Mouse (Mus musculus) cerebellum, postnatal 4 days (tissue): ENCODE measurements at regions not wholly inside any gene's neighbourhood (a gene's known extent, or its start where the extent isn't known, plus 50 kb on each side); places are given as distances from the start of the nearest gene placed in this dataset.

Experiments
- DNase-seq, 2 experiments: peaks; one replicate each; pipeline ENCODE4 v3.0.0; 2022; ENCODE audit warnings: low spot score in 2 of 2, mixed read lengths in 1 of 2

DNA sequence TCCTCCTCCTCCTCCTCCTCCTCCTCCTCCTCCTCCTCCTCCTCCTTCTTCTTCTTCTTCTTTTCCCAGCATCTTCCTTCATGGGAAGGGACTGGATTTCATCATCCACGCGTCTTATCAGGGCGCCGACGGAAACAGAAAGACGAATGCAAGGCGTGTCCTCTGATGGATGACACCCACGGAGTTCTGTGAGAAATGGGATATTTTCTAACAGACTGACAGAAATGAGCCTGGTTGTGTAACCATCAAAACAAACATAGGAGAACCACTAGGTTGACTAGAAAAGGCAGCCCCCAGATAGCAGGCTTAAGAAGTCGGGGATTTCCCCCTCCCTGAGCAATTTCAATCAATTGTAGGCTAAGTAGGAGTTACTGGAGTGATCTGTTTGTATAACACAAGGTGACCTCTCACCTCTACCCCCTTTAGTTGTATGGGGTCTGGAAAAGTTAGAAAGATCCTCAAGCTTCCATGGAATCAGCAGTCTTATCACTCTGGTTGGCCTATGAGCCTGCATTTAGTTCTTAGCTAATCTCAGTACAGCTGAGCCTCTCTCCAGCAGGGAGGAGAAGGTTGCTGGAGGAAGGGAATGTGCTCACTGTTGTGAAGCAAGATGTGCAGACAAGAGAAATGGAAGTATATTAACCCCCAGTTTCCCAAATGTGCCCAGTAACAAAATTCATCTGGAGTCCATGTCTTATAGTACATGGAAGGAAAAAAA, 260.0 kb upstream of the Lyplal1 start:
- no peak for DNase-seq

DNA sequence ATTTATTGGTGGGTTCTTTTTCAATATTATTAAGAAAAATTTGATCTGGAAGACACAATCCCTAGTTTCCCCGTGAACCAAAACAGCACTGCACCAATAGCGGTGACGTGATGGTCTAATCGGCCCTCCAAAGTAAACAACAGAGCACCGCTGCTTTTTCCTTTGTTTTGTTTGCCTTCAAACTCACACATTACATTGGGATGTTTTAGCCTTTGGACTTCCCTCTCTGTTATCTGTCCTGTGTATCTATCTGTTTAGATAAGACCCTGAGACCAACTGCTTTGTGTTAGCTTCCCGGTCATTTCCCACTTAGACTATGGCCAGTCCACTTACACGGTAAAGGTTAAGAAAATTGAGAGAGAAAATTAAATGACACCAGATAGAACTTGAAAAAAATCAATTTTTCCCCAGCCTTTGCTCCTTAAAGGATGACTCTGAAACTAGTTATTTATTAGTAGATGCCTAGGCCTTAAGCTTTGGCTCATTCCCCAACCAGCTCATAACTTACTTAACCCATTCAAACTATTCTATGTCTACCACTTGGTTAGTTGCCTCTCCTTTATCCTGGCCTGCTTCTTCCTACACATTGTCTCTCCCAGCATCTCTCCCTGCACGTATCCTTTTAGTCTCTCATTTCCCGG, 257.0 kb upstream of the Lyplal1 start:
- no peak for DNase-seq

DNA sequence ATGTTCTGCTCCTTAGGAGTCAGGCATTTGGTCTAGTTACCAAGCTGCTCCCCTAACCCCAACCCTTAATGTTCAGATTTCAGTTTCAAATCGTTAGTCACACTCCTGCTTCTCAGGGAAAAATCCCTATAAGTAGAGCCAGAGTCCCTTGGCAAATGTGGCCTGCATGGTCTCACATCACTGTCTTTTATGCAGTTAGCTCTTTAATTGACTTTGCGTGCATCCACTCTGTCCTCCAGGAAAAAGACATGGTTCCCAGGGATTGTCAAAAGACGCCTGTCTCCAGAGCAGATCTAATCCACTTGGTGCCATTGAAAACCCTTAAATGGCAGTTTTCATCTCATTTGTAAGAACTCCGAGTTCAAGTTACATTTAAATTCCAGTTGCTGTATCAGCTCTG, 256.3 kb upstream of the Lyplal1 start:
- no peak for DNase-seq

DNA sequence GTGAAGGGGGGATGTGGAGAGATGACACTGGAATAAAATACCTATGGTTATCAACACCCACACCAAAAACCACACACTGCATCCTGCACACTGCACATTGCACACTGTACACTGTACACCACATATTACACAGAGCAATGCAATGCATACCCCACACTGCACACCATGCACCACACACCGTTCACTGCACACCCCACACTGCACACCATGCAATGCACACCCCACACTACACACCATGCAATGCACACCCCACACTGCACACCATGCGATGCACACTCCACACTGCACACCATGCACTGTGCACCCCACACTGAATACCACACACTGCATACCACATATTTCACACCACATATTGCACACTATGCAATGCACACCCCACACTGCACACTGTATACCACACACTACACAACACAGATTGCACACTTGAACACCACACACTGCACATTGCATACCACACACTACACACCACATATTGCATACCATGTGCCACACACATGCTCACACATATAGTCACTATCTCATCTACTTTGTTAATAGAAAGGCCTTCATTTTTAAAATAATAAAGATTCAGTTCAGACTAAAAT, 255.8 kb upstream of the Lyplal1 start:
- no peak for DNase-seq

DNA sequence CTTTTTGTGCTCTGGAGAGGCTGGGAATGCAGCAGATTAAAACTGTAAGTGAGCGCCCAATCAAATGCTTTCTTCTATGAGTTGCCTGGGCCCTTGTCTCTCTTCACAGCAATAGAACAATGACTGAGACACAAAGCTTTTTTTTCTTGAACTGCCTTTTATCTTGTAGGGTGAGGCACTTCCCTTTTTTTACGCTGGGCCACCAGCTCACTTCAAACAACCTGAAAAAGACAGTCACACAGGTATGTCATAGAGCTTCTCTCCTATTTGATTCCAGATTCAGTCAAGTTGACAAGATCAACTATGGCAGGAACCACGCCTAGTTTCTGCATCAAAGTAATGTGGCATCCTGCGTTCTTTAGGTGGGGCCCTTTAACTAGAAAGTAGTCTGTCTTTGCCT, 246.2 kb upstream of the Lyplal1 start:
- DNase-seq, result no peak

DNA sequence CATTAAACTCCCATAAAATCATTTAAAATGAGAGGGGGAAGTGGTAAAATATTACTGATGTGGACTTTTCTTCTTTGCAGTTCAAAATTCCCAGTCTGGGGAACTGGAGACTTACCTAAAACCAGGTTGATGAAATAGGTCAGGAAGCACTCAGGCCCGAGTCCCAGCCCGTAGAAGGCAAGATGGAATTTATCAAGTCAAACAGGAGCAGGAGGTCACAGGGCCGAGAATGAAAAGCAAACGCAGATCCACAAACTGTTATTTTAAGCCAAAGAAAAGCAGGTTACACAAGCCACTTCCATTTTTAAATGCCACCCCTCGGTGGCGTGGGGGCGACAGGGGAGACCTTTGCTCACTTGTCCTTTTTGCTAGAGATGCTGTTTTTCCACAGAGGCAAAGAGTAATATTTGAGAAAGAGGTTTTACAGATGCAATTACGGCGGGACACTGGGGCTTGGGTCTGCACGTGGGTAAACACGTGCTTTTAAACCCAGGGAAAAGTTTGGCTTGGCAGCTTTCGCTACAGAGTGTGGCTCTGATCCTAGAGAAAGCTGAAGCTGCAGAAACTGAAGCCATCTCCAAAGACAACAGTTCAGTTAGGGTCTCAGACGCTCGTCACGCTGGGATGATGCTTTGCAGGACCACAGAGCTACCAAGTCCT, 241.0 kb upstream of the Lyplal1 start:
- no peak for DNase-seq

DNA sequence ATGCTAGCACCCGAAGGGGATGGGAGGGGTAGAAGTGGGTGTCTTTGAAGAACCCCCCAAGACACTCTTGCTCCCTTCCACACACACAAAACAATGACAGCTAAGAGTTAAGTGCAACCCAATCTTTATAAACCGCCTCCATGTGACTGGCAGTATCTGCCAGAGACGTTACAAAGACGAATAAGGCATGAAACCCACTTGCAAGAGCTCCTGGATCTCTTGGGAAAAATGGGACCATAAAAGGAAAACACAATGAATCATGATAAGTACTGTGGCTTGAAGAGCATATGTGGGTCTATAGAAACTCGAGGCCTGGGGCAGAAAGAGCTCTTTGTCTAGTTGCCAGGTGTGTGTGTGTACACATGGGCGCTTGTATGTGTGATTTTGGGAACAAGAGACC, 237.6 kb upstream of the Lyplal1 start:
- DNase-seq, result no peak

DNA sequence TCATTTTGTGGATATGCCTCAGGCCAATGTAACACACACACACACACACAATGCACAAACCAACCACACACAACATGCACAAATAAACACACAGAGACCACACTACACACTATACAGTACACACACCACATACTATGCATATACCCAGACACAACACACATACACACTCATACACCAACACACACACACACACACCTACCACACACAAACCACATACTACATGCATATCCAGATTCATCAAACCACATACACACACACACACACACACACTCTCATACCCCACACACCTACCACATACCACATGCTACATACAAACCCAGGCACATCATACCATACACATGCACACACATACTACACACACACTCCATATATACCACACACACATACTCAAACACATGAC, 237.0 kb upstream of the Lyplal1 start:
- no peak for DNase-seq

DNA sequence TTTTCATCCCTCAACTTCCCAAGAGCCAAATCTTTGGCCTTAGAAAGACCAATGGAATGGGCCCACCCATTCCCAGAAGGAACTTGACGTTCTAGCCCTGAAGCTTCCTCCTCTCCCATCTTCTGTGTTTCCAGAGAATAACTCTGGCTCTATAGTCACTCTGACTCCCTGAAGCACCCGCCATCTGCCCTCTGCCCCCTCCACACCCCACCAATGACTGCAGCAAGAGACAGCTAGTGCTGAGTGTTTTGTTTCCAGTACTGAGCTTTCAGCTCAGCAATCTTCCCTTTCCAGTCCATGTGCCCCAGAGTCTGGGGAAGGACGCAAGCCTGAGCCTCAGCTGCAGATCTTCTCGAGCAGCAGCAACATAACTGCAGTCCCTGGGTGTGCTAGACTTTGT, 233.3 kb upstream of the Lyplal1 start:
- no peak for DNase-seq

DNA sequence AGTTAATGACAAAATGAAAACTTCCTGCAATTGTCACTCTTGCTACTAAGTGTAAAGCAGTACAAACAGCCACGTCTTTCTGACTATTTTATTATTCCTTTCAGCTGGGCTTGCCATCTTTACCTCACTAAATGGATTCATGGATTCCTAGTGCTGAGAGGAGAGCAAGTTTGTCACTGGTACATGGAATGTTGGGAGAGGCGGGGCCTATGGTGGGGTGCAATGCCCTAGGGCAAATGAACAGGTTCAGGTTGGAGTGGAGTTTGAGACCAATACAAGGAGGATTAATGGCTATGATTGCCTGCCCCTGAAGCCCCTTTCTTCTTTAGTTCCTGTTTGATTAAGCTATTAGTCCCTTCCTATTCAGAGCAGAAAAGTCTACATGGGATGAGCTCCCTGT, 232.9 kb upstream of the Lyplal1 start:
- DNase-seq, result no peak

DNA sequence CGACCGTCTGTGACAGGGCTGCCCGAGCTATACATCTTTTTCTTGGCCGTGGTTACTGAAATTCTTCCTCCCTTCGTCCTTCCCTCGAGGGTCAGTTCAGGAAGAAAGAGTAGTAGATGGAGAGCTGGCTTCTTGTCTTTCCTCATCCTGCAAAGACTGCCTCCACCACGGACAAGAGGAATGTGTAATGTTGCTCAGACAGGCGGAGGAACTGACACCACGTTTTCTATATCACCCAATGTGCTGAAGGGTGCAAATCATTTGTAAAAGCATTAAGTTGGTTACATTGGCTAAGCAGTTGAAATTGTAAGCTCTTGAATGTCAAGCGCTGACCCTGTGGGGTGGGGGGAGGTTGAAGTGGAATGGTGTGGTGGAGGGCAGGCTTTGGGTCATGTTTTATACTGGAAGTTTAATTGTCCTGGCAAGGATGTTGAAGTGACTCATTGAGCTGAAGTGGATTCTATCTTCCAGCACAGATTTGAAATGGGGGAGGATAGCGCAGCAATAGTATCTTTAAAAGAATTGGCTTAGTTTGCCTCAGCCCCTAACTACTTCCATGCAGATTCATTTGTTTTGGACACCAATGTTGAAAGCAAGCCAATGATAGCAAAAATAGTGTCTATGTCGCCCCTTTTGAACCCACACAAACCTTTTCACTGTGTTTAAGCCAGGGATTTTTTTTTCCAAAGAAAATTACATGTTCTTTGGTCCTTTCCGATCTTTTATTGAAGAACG, 230.5 kb upstream of the Lyplal1 start:
- no peak for DNase-seq

DNA sequence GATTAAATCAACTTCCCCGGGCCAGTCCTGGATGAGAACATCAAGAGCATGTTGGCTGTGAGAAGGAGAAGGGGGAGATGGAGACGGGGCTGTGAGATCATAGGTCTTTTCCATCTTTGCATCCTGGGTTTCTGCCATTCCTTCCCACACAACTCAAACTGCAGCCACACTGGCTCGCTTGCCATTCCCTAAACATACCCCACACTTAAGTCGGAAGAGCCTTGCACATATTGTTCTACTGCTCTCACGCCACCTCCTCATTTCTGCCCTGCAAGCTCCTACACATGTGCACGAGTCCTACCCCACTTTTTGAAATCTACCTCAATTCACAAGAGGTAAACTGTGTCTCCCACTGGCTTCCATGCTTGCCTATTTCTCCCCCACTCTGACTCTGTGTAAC, 228.3 kb upstream of the Lyplal1 start:
- DNase-seq, result no peak

DNA sequence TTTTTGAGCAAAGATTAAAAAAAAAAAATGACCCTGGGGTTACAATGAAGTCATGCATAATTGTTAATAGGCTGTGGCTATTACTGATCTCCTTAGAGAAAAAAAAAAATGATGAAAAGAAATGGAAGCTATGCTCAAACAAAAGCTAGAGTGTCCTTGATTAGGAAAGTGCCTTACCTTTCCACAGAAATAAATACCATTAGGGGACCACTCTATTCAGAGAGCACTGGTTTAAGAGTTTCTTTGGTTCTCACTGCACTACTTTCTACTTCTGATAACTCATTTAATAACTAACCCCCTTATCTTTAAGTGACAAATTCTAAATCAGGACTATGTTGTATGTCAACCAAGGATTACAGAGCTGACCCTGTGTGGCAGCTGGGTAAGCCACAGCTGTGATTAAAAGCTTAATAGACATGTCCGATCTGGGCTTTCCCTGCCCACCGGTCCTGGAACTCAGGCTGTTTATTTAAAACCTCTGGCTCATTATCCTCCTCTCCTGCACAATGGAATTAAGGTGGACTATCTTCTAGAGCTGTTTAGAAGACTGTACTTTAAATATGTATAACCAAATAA, 225.9 kb upstream of the Lyplal1 start:
- DNase-seq, result no peak

DNA sequence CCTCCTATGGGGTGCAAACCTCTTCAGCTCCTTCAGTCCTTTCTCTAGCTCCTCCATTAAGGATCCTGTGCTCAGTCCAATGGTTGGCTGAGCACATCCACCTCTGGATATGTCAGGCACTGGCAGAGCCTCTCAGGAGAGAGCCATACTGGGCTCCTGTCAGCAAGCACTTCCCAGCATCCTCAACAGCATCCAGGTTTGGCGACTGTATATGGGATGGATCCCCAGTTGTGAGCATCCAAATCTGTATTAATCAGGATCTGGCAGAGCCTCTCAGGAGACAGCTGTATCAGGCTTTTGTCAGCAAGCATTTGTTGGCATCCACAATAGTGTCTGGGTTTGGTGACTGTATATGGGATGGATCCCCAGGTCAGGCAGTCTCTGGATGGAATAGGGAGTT, 225.3 kb upstream of the Lyplal1 start:
- no peak for DNase-seq

DNA sequence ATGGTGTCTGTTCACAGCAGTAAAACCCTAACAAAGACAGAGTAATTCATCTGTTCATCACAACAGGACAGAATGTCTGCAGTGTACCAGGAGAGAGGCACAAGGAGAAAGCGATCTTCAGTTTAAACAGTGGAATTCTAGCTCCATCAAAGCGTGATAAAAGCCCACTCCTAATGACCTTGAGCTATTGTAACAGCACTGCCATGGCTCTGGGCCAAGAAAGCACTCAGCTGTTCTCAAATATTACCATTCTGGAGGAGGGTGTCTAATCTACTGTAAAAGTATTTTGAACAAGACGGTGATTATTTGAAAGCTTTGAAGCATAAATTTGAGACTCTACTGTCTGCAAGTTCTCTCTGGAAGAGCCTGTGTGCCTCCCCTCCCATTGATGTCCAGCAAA, 224.8 kb upstream of the Lyplal1 start:
- peak in 1 of 2 experiments; percentile 10 for DNase-seq

DNA sequence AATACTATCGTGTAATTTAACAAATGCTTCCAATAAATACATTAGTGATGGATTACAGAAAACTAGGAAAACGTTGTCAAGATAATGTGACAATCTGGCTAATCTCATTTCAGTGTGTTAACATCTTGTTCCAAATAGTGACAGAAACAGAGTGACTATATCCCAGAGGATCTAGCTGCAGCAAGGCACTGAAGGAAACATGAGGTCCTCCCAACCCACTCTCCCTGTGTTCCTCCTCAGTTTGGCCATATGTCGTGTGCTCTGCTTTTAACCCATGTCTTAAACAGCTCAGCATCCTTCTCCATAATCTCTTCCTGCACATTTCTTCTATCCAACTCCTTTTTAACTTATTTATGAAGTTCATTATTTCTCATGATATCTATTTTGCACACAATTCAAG, 223.6 kb upstream of the Lyplal1 start:
- DNase-seq, result no peak

DNA sequence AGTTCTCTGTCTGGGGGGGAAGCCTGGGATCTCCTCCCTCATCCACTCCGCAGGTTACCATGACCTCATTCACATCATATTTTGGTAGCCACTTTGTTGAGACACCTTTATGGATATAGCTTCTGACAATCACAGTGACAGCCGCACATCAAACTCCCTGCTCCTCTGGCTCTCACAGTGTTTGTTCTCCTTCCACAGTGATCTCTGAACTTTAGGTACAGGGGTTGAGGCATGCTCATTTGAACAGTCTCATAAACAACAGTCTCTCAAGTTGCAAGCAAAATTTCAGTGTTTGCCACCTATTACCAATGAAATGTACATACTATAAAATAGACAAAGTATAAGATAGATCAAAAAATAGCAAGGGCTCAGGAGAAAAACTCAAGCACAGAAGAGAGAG, 200.2 kb upstream of the Lyplal1 start:
- DNase-seq, result no peak

DNA sequence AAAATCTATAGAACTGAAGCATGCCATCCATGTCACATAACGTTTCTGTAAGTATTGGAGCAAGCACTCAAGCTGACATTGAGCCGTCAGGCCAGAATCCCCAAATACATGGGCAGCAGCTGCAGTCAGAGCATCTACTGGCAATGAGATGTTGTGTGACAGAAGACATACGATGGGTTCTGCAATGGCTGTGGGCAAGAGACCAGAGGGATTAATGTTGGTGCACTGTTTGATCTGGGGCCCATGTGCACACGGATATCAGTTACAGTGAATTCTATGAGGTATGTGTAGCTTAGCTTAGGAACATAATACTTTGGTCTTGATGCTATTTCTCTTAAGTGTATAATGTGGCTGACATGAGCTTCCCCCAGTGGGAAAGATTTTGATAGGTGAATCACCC, 197.1 kb upstream of the Lyplal1 start:
- DNase-seq, result no peak

DNA sequence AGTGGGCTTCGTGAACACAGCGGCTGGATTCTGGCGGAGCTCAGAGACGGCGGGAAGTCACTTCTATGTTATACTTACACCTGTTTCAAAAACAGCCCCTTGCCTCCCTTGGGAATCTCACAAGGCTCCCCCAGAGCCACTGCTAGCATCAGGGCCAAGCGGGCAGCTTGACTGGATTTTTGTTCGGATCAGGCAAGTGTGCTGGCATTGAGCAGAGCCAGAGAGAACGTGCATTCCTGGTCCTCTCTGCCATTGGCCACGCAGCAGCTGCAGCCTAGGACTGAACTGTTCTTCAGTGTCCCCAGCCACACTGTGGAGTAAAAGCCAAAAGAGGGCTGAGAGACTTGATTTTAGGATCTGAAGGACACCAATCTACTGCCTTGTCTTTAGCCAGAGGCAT, 195.6 kb upstream of the Lyplal1 start:
- no peak for DNase-seq

DNA sequence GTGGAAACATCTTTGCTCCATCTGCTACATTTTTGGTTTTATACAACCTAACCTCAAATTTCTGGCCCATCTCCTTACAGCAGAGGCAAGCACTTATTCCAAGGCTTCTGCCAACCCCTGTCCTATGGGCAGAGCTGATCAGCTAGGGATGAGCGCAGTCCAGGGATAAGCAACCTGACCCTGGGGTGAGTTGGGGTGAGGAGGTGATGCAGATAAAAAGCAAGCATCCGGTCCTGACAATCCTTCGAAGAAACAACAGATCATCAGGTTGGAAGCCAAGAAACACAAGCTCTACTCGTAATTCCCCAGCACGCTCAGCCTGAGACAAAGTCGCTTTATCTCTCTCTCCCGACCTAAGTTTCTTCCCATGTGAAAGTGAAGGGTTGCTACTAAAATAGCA, 194.9 kb upstream of the Lyplal1 start:
- DNase-seq, result no peak

DNA sequence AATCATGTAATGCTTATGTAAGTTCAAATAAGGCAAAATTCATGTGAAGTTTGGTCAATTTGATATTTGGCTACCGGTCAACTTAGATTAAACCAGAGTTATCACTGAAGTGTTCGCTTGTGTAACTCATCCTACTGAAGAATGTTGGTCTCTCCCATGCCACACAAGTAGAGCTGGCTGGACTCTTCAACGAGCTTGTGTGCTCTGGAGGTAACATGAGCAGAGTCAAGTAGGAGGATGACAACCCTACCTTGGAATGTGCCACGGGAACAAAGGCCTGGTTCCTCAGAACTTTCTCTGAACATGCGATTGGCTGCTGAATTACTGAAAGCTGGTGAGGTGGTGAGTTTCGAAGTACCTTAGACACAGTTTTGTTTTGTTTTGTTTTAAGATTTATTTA, 190.5 kb upstream of the Lyplal1 start:
- DNase-seq, result no peak

DNA sequence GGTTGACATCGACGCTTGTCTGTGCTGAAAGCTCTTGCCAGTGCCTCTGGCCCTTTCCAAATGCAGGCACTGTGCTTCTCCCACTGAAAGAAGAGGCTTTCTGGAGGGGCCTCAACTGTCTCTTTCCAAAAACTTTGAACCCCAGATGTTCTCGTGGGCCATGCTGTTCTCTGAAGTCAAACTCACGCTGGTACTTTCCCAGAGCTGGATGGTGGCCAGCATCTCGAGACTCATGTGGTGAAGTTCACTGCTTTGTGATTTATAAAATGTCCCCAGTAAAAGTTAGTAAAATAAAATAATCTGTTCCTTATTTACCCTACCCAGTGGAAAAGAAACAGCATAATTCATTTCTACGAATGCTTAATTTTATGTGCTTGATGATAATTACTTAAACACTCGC, 180.4 kb upstream of the Lyplal1 start:
- no peak for DNase-seq
